Mouse (Mus musculus) stomach, embryonic 15.5 days (tissue): ENCODE results near the gene Ciapin1. TPM values are rescaled to one million over a fixed set of nuclear protein-coding genes. Genes with fewer than 3 reads are reported as not detected.
"Not testable (repeated sequence)": the region's sequence is repeated elsewhere in the genome, so short reads cannot be mapped to it uniquely, and the experiment has no call there.

ENCODE experiments used
- ATAC-seq: fragments of 200-750 bp; cut with Nextera tagmentation; 2 replicates; pipeline ENCODE4 v1.8.0; 2017; ENCODE audit warnings: low read depth, moderate number of reproducible peaks, moderate TSS enrichment; ENCODE audit not compliant: insufficient read depth, low FRiP score
- H3K27ac ChIP-seq: fragments of 300-500 bp; sonication (generic); 2 replicates; pipeline ENCODE4 v1.5.1; 2015; ENCODE audit warnings: mild to moderate bottlenecking, inconsistent platforms
- H3K27me3 ChIP-seq: fragments of 300-500 bp; sonication (generic); replicated peaks from 2 replicates; pipeline ENCODE4 v1.6.1; 2015; ENCODE audit warnings: inconsistent platforms
- H3K36me3 ChIP-seq: fragments of 300-500 bp; sonication (generic); 2 replicates; pipeline ENCODE4 v1.6.1; 2015; ENCODE audit warnings: inconsistent platforms
- H3K4me1 ChIP-seq: fragments of 300-500 bp; sonication (generic); 2 replicates; pipeline ENCODE4 v1.6.1; 2015; ENCODE audit warnings: inconsistent platforms
- H3K4me2 ChIP-seq: fragments of 300-500 bp; sonication (generic); 2 replicates; pipeline ENCODE4 v1.6.1; 2015; ENCODE audit warnings: mild to moderate bottlenecking, inconsistent platforms
- H3K4me3 ChIP-seq: fragments of 300-500 bp; sonication (generic); replicated peaks from 2 replicates; pipeline ENCODE4 v1.5.1; 2015; ENCODE audit warnings: inconsistent platforms
- H3K9ac ChIP-seq: fragments of 300-500 bp; sonication (generic); 2 replicates; pipeline ENCODE4 v1.6.1; 2015; ENCODE audit warnings: inconsistent platforms
- H3K9me3 ChIP-seq: fragments of 300-500 bp; sonication (generic); 2 replicates; pipeline ENCODE4 v1.6.1; 2016; ENCODE audit warnings: inconsistent platforms
- WGBS: fragments of 180-500 bp; shearing (Covaris S2); methylation state at CpG from one replicate; pipeline ENCODE4 v1.1.7; 2015; 5-methylcytosine and 5-hydroxymethylcytosine counted together
- polyA plus RNA-seq: library from polyadenylated mRNA; unstranded; fragments of >200 nt; fragmentation: Nextera tagmentation; extraction: Ambion mirVana; gene quantifications from 2 replicates; pipeline ENCODE4 v1.2.1, GENCODE M21; 2015

Gene Ciapin1
- polyA plus RNA-seq, 1 experiment from 2014 or later: 89.4 TPM

GRCm38 (mm10) chr8:94870474-94871107 is 32.4 kb upstream of the Ciapin1 start:
- Histone ChIP-seq H3K4me3 (peak overlapping the region; percentile 42), H3K27ac (peak overlapping the region; percentile 82; the same call in 1 of the 2 replicates), H3K4me1 (peaks cover 53% of the 10 kb centered on the region), H3K9ac (no peak overlapping the region), H3K4me2 (peak overlapping the region; percentile 86), H3K27me3 (0 out of 2 replicates have a peak, but pooled peaks cover 5% of the 10 kb centered on the region), H3K36me3 (peaks cover 17% of the 10 kb centered on the region; the same call in 1 of the 2 replicates), H3K9me3 (no peaks in the 10 kb centered on the region)
- no peak for ATAC-seq
- WGBS: 7% methylated on average over 22 of the region's 22 CpGs

- Histone ChIP-seq H3K36me3 (peaks cover 19% of the 10 kb centered on the region; the same call in 1 of the 2 replicates), H3K4me3 (peak overlapping the region; percentile 42), H3K9ac (no peak overlapping the region), H3K9me3 (no peaks in the 10 kb centered on the region), H3K27ac (no peak overlapping the region), H3K4me1 (peaks cover 47% of the 10 kb centered on the region), H3K4me2 (peak overlapping the region; percentile 86), H3K27me3 (0 out of 2 replicates have a peak, but pooled peaks cover 5% of the 10 kb centered on the region)
- 39% methylated on average over 4 of the region's 4 CpGs for WGBS
- no peak for ATAC-seq
These were observed 31.8 kb upstream of the Ciapin1 start for GRCm38 (mm10) chr8:94870003-94870402.

- H3K4me3 ChIP-seq: no peak overlapping the region
- H3K27ac ChIP-seq: no peak overlapping the region
- no peak for ATAC-seq
- no peak overlapping the region for H3K9ac ChIP-seq
- 0 out of 2 replicates have a peak overlapping the region, but pooled peaks have one; percentile 86 for H3K4me2 ChIP-seq
- H3K4me1 ChIP-seq: peaks cover 38% of the 10 kb centered on the region
- H3K36me3 ChIP-seq: peaks cover 26% of the 10 kb centered on the region
- H3K9me3 ChIP-seq: no peaks in the 10 kb centered on the region
- no peaks in the 10 kb centered on the region for H3K27me3 ChIP-seq
- WGBS: 58% methylated on average over 7 of the region's 7 CpGs
These were observed 31.0 kb upstream of the Ciapin1 start for GRCm38 (mm10) chr8:94869146-94869545.

- Histone ChIP-seq H3K9me3 (no peaks in the 10 kb centered on the region), H3K4me2 (no peak overlapping the region), H3K4me3 (no peak overlapping the region), H3K9ac (no peak overlapping the region), H3K27ac (no peak overlapping the region), H3K27me3 (no peaks in the 10 kb centered on the region), H3K4me1 (peaks cover 29% of the 10 kb centered on the region), H3K36me3 (peaks cover 41% of the 10 kb centered on the region)
- no peak for ATAC-seq
- 78% methylated on average over 9 of the region's 9 CpGs for WGBS
These were observed 28.8 kb upstream of the Ciapin1 start for GRCm38 (mm10) chr8:94866921-94867320.

- no peak; the same call in 1 of the 2 replicates for ATAC-seq
- H3K27ac ChIP-seq: no peak overlapping the region
- no peak overlapping the region for H3K4me2 ChIP-seq
- H3K27me3 ChIP-seq: no peaks in the 10 kb centered on the region
- peaks cover 15% of the 10 kb centered on the region for H3K4me1 ChIP-seq
- peaks cover 45% of the 10 kb centered on the region for H3K36me3 ChIP-seq
- H3K9ac ChIP-seq: no peak overlapping the region
- no peak overlapping the region for H3K4me3 ChIP-seq
- no peaks in the 10 kb centered on the region for H3K9me3 ChIP-seq
- 75% methylated on average over 10 of the region's 10 CpGs for WGBS
These were observed 27.1 kb upstream of the Ciapin1 start for GRCm38 (mm10) chr8:94865292-94865691.

GRCm38 (mm10) chr8:94863897-94864673 is 25.9 kb upstream of the Ciapin1 start:
- WGBS: 69% methylated on average over 10 of the region's 10 CpGs
- no peak overlapping the region for H3K4me3 ChIP-seq
- no peak overlapping the region for H3K9ac ChIP-seq
- peaks cover 45% of the 10 kb centered on the region for H3K36me3 ChIP-seq
- no peak overlapping the region for H3K4me2 ChIP-seq
- ATAC-seq: no peak
- H3K4me1 ChIP-seq: peaks cover 3% of the 10 kb centered on the region; the same call in 1 of the 2 replicates
- no peak overlapping the region for H3K27ac ChIP-seq
- no peaks in the 10 kb centered on the region for H3K27me3 ChIP-seq
- H3K9me3 ChIP-seq: no peaks in the 10 kb centered on the region

- 80% methylated on average over 12 of the region's 12 CpGs for WGBS
- Histone ChIP-seq H3K4me2 (no peak overlapping the region), H3K27ac (no peak overlapping the region), H3K9me3 (no peaks in the 10 kb centered on the region), H3K4me1 (0 out of 2 replicates have a peak, but pooled peaks cover 3% of the 10 kb centered on the region), H3K27me3 (no peaks in the 10 kb centered on the region), H3K9ac (no peak overlapping the region), H3K36me3 (peaks cover 45% of the 10 kb centered on the region), H3K4me3 (no peak overlapping the region)
- no peak for ATAC-seq
These were observed 24.5 kb upstream of the Ciapin1 start for GRCm38 (mm10) chr8:94862487-94863220.

GRCm38 (mm10) chr8:94861352-94861910 is 23.3 kb upstream of the Ciapin1 start:
- Histone ChIP-seq H3K9ac (no peak overlapping the region), H3K4me1 (0 out of 2 replicates have a peak, but pooled peaks cover 3% of the 10 kb centered on the region), H3K36me3 (peaks cover 35% of the 10 kb centered on the region), H3K4me3 (no peak overlapping the region), H3K27me3 (no peaks in the 10 kb centered on the region), H3K9me3 (no peaks in the 10 kb centered on the region), H3K27ac (no peak overlapping the region), H3K4me2 (no peak overlapping the region)
- 67% methylated on average over 8 of the region's 8 CpGs for WGBS
- no peak for ATAC-seq

GRCm38 (mm10) chr8:94857346-94858173 is 19.4 kb upstream of the Ciapin1 start, which contains the start of gene Polr2c:
Polr2c (plus strand) TSS chr8:94857450.
- H3K9ac ChIP-seq: peak within 1 kb of the TSS; percentile 93
- peak within 1 kb of the TSS; percentile 65 for H3K27ac ChIP-seq
- H3K4me1 ChIP-seq: 0 out of 2 replicates have a peak, but pooled peaks cover 3% of the 10 kb centered on the region
- H3K4me3 ChIP-seq: peak within 1 kb of the TSS; percentile 98
- peaks cover 25% of the 10 kb centered on the region for H3K36me3 ChIP-seq
- under 1% methylated on average over 68 of the region's 68 CpGs for WGBS
- H3K4me2 ChIP-seq: peak within 1 kb of the TSS; percentile 56
- no peaks in the 10 kb centered on the region for H3K27me3 ChIP-seq
- peak; percentile 74 for ATAC-seq
- no peaks in the 10 kb centered on the region for H3K9me3 ChIP-seq

- no peaks in the 10 kb centered on the region for H3K27me3 ChIP-seq
- peaks cover 28% of the 10 kb centered on the region for H3K36me3 ChIP-seq
- H3K9ac ChIP-seq: no peak overlapping the region
- no peaks in the 10 kb centered on the region for H3K9me3 ChIP-seq
- H3K4me2 ChIP-seq: peak overlapping the region; percentile 30; the same call in 1 of the 2 replicates
- ATAC-seq: no peak
- H3K4me3 ChIP-seq: peak overlapping the region; percentile 98
- H3K27ac ChIP-seq: no peak overlapping the region
- 31% methylated on average over 5 of the region's 5 CpGs for WGBS
- 0 out of 2 replicates have a peak, but pooled peaks cover 3% of the 10 kb centered on the region for H3K4me1 ChIP-seq
These were observed 18.8 kb upstream of the Ciapin1 start for GRCm38 (mm10) chr8:94857011-94857345.

GRCm38 (mm10) chr8:94854761-94855160 is 16.6 kb upstream of the Ciapin1 start:
- not testable (repeated sequence) for H3K27ac ChIP-seq, H3K4me2 ChIP-seq, H3K9ac ChIP-seq, H3K9me3 ChIP-seq, H3K27me3 ChIP-seq, H3K4me1 ChIP-seq, ATAC-seq, H3K4me3 ChIP-seq
- peaks cover 38% of the 10 kb centered on the region for H3K36me3 ChIP-seq
- 86% methylated on average over 11 of the region's 11 CpGs for WGBS
